Mouse (Mus musculus): ENCODE data around the gene Prdx2.
A peak's percentile ranks its signal among the peaks of the same experiment; 100 is the strongest.

The Prdx2 gene

DNA sequence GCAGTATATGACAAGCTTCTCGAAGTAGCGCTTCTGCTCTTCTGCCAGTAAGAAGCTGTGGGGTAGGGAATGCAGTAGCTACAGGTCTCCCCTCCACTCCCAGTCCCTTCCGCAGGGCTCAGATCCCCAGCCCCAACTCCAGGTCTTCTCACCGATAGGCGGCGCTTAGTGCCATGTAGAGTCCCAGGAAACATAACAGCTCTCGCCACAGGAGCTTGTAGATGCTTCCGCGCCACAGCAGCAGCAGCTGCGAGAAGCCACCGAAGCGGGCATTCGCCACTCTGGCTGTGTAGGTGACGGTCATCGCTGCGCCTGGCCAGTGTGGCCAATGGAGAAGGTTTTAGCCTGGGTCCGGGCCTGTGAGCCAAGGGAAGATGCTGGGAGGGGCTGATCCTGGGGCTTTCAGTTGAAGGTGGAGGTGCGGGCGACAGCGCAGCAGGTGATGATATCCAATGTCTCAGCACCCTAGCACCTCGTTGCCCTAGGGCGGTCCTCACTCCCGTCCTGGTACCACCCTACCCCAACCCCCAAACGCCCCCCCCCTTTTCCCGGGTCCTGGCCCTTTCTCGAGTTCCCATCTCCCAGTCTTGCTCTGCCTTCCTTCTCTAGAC lies 43.9 kb downstream of the Prdx2 start:
- DNase-seq = peak; percentile 69 to 70

DNA sequence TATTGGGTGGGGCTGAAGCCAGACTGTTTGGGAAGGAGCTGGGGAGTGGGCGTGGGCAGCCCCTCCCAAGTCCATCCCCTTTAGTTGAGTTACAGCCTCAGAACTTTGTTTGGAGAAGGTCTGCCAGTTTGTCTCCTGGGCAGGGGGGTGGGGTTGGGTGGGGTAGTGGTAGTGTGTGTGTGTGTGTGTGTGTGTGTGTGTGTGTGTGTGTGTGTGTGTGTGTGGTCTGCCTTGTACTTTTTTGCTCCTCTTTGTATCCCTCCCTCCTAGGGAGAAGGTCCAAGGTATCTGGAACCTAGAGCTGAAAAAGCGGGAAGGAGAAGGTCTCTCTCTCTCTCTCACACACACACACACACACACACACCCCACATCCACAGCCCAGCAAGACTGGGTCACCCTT lies 45.0 kb downstream of the Prdx2 start, which contains the start of gene Best2:
Gene Best2 (minus strand): TSS at position 101 of the 400 bp plus-strand sequence.
- DNase-seq = no peak

DNA sequence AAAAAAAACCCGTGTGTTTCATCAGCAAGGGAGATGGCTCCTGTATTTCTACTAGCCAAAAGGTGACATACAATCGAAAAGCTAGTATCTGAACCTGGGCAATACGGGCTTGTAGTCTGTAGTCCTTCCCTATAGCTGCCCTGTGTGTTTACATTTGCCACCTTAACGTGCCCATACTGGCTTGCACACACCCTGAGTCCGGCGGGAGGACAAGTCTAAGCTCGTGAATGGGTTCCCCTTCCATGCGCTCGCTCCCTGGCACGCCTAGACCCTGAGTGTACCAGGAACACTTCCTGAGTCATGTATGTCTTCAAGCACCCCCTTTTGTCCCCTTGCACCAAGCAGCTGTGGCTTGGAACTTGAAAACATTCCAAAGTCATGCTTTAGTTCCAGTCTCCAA lies 47.3 kb downstream of the Prdx2 start:
- DNase-seq = no peak

DNA sequence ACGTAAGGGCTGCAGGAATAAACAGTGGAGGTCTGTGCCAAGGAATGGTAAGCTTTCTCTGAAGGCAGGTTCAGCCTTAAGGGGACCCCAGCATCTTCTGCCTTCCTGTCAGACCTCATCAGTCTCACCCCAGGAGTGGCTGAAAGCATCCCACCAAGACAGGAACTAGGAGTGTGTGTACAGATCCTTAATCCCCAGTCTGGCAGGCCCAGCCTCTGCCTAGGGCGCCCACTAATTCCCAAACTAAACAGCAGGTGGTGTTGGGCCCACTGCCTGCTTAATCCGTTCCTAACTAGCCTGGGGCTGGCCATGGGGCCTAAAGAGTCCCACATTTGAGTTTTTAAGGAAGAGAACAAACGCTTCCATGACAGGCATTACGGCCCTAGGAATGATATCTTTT lies 47.8 kb downstream of the Prdx2 start:
- no peak for DNase-seq

DNA sequence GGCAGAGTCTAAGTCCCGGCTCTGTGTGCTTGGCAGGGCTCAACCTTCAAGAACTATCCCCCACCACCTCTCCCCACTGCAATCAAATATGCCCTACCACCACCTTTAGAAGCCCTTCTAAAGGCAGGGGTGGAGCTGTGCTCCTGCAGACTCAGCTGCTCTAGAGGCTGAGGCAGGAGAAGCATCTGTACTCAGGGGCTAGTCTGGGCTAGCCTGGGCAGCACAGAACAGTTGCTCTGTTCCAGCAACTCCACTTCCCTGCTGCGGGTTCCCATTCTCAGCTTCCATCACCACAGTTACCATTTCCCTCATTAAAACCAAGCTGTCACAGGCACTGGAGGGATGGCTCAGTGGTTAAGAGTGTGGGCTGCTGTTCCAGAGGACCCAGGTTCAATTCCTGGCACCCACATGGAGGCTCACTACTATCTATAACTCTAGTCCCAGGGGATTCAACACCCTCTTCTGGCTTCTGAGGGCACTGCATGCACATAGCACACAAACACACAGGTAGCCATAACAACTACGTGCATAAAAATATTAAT lies 52.2 kb downstream of the Prdx2 start:
- no peak for DNase-seq

DNA sequence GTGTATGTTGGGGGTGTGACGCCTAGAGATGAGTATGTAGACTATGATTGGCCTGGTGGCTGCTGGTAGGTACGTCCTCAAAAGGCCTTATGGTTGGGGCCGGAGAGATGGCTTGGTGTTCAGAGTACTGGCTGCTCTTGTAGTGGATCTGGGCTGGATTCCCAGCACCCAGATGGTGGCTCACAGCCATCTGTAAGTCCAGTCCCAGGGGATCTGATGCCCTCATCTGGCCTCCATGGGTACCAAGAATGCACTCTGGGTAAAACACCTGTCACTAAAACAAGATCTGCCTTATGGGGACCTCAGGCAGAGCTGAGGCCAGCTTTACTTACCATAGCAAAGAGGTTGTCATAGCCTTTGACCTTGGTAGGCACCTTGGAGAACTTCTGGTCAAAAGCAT lies 54.5 kb downstream of the Prdx2 start:
- no peak for DNase-seq

Data from cerebellum, postnatal 36 days (tissue).